Mouse (Mus musculus) ovary, postnatal 36 days (tissue): ENCODE results near the gene Gdpd1.

Experiments
- DNase-seq: peaks from one replicate; pipeline ENCODE4 v3.0.0; 2022; ENCODE audit warnings: low spot score, mixed read lengths

Gdpd1 gene

GRCm38 (mm10) chr11:86991241-86991640 lies 82.6 kb downstream of the Gdpd1 start:
- DNase-seq: no peak

GRCm38 (mm10) chr11:86990309-86990708 lies 83.6 kb downstream of the Gdpd1 start:
- DNase-seq: no peak

GRCm38 (mm10) chr11:86984990-86985389 lies 88.9 kb downstream of the Gdpd1 start:
- DNase-seq: no peak
